Mouse (Mus musculus): ENCODE data around the gene Scg3. TPM values are rescaled to one million over a fixed set of nuclear protein-coding genes. Genes with fewer than 3 reads are reported as not detected.

The Scg3 gene
- polyA plus RNA-seq, 1 experiment, result not detected

DNA sequence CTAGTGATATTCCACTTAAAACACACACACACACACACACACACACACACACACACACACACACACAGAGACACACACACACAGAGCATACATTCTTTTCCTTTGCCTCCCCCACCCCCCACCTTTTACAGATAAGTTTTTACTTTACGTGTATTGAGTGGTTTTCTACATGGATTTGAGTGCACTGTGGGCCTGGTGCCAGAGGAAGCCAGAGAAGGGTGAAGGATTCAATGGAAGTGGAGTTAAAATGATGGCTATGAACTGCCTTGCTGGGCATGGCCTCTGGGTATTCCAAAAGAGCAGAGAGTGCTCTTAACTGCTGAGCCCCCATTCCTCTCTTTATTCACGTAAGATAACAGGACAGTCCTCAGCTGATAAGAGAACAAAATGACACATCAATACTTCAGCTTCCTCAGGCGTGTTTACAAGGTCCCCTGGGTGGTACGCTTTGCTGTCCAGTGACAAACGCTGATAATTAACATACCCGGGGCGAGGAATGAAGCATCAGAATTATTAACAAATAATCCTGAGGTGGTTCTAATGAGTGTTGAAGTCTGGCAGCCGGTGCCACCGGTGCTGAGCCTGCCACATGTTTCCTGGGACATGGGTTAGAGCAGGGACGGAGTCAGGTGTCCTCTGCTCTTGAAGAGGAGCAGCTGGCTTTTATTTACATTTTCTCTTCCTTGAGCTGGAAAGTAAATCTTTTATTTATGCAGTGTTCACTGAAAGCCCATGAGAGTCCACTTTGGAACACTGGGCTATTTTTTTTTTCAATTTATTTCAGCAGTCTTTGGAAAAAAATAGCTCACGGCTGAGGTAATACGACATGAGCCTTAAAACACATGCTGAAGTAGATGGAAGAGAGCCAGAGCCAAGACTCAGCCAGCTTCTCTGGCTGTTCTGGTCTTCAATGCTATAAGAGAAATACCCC lies 29.6 kb downstream of the Scg3 start:
- no peak for DNase-seq (ENCODE audit: low read depth in 1 of 2, low spot score in 2 of 2)
- no peak overlapping the region for H3K4me3 ChIP-seq (ENCODE audit: extremely low read depth, insufficient read depth, insufficient read length)
- H3K36me3 ChIP-seq (ENCODE audit: control insufficient read depth, insufficient read depth, low read length), result no peaks in the 10 kb centered on the region
- WGBS, result 77% methylated on average over 12 of the region's 12 CpGs
- no peak for TF ChIP-seq CTCF (IDR thresholded peaks at IDR 0.05; ENCODE audit: extremely low read depth, insufficient read depth, insufficient read length, insufficient replicate concordance)
- no peak for TF ChIP-seq POLR2A (IDR thresholded peaks at IDR 0.05; ENCODE audit: low read depth, low read length)
- H3K4me1 ChIP-seq (ENCODE audit: control insufficient read depth, insufficient read depth, insufficient read length), result no peaks in the 10 kb centered on the region
- H3K27ac ChIP-seq (ENCODE audit: insufficient read depth, low read length), result no peak overlapping the region
- no peaks in the 10 kb centered on the region for H3K27me3 ChIP-seq (ENCODE audit: control insufficient read depth, insufficient read depth, low read length)

DNA sequence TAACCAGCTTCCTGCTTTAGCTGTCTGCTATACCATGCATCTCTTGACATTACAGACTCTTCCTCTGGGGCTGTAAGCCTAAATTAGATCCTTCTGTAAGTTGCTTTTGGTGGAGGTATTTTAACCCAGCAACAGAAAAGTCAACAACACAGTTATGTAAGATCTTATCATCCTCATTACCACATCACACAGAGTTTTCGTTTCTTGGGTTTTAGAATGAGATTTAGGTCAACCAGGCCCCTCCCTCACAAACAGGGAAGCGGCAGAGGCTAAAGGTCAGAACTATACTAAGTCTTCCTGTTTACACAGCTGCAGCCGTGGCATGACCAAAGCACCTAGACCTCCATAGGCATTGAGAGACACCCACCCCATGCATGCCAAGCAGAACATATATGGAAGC lies 38.5 kb downstream of the Scg3 start:
- WGBS, result 61% methylated on average over 3 of the region's 3 CpGs
- H3K27ac ChIP-seq (ENCODE audit: insufficient read depth, low read length), result no peak overlapping the region
- H3K27me3 ChIP-seq (ENCODE audit: control insufficient read depth, insufficient read depth, low read length), result no peaks in the 10 kb centered on the region
- DNase-seq (ENCODE audit: low read depth in 1 of 2, low spot score in 2 of 2), result no peak
- no peaks in the 10 kb centered on the region; the same call in 1 of the 2 replicates for H3K4me1 ChIP-seq (ENCODE audit: control insufficient read depth, insufficient read depth, insufficient read length)
- TF ChIP-seq POLR2A (IDR thresholded peaks at IDR 0.05; ENCODE audit: low read depth, low read length) (no peak), CTCF (IDR thresholded peaks at IDR 0.05; ENCODE audit: extremely low read depth, insufficient read depth, insufficient read length, insufficient replicate concordance) (no peak)
- no peak overlapping the region for H3K4me3 ChIP-seq (ENCODE audit: extremely low read depth, insufficient read depth, insufficient read length)
- no peaks in the 10 kb centered on the region for H3K36me3 ChIP-seq (ENCODE audit: control insufficient read depth, insufficient read depth, low read length)

DNA sequence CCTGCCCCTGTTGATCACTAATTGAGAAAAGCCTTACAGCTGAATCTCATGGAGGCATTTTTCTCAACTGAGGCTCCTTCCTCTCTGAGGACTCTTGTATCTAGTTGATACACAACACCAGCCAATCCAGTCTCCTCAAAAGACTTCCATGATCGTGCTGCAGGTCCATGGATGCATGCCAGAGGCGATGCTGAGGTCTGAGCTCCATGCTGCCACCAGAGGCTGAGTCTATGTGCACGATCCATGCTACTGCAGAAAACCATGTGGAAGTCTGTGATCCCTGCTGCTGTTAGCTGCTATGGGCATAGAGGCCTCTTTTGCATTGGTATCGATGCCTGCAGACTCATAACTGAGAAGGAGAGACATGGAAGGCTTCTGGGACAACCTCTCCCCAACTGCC lies 49.6 kb downstream of the Scg3 start:
- TF ChIP-seq CTCF (IDR thresholded peaks at IDR 0.05; ENCODE audit: extremely low read depth, insufficient read depth, insufficient read length, insufficient replicate concordance) (no peak), POLR2A (IDR thresholded peaks at IDR 0.05; ENCODE audit: low read depth, low read length) (no peak)
- Histone ChIP-seq H3K36me3 (ENCODE audit: control insufficient read depth, insufficient read depth, low read length) (no peaks in the 10 kb centered on the region), H3K4me3 (ENCODE audit: extremely low read depth, insufficient read depth, insufficient read length) (no peak overlapping the region), H3K4me1 (ENCODE audit: control insufficient read depth, insufficient read depth, insufficient read length) (no peaks in the 10 kb centered on the region; the same call in 1 of the 2 replicates), H3K27ac (ENCODE audit: insufficient read depth, low read length) (no peak overlapping the region), H3K27me3 (ENCODE audit: control insufficient read depth, insufficient read depth, low read length) (no peaks in the 10 kb centered on the region)
- 90% methylated on average over 4 of the region's 4 CpGs for WGBS
- no peak for DNase-seq (ENCODE audit: low read depth in 1 of 2, low spot score in 2 of 2)

DNA sequence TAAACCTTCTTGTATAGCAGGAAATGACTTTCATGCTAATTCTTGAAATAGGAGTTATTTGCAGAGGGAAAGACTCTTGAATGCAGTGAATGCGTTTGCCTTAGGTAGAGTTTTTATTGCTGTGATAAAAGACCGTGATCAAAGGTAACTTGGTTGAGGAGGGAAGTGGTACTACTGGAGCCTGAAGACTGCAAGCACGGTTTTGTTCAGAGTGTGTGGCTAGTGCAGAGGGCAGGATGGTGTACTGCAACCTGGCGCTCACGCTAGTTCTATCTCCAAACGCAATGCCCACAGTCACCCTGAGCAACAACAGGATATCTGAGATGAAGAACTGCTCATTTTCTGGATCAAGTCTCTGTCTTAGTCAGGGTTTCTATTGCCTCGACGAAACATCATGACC lies 50.3 kb downstream of the Scg3 start:
- Histone ChIP-seq H3K27me3 (ENCODE audit: control insufficient read depth, insufficient read depth, low read length) (no peaks in the 10 kb centered on the region), H3K4me3 (ENCODE audit: extremely low read depth, insufficient read depth, insufficient read length) (no peak overlapping the region), H3K4me1 (ENCODE audit: control insufficient read depth, insufficient read depth, insufficient read length) (no peaks in the 10 kb centered on the region; the same call in 1 of the 2 replicates), H3K27ac (ENCODE audit: insufficient read depth, low read length) (no peak overlapping the region), H3K36me3 (ENCODE audit: control insufficient read depth, insufficient read depth, low read length) (no peaks in the 10 kb centered on the region)
- 82% methylated on average over 8 of the region's 8 CpGs for WGBS
- TF ChIP-seq POLR2A (IDR thresholded peaks at IDR 0.05; ENCODE audit: low read depth, low read length) (no peak), CTCF (IDR thresholded peaks at IDR 0.05; ENCODE audit: extremely low read depth, insufficient read depth, insufficient read length, insufficient replicate concordance) (no peak)
- no peak for DNase-seq (ENCODE audit: low read depth in 1 of 2, low spot score in 2 of 2)

DNA sequence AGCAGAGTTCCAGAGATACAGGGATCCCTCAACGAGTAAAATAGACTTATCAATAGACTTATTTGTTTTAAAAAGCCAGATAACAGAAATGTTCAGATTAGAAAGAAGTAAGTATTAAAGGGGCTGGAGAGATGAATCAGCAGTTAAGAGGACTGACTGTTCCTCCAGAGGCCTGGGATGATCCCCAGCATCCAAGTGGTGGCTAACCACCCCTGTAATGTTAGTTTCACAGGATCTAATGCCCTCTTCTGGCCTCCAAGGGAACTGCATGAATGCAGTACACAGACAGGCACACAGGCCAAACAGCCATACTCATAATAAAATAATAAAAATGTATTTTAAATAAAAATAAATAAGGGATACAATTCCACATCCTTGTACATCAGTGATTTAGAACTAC lies 51.0 kb downstream of the Scg3 start:
- Histone ChIP-seq H3K27ac (ENCODE audit: insufficient read depth, low read length) (no peak overlapping the region), H3K36me3 (ENCODE audit: control insufficient read depth, insufficient read depth, low read length) (no peaks in the 10 kb centered on the region), H3K27me3 (ENCODE audit: control insufficient read depth, insufficient read depth, low read length) (no peaks in the 10 kb centered on the region), H3K4me1 (ENCODE audit: control insufficient read depth, insufficient read depth, insufficient read length) (no peaks in the 10 kb centered on the region; the same call in 1 of the 2 replicates), H3K4me3 (ENCODE audit: extremely low read depth, insufficient read depth, insufficient read length) (no peak overlapping the region)
- TF ChIP-seq POLR2A (IDR thresholded peaks at IDR 0.05; ENCODE audit: low read depth, low read length) (no peak), CTCF (IDR thresholded peaks at IDR 0.05; ENCODE audit: extremely low read depth, insufficient read depth, insufficient read length, insufficient replicate concordance) (peak; percentile 7; the same call in 1 of the 2 replicates)
- 87% methylated on average over 1 of the region's 1 CpGs for WGBS
- DNase-seq (ENCODE audit: low read depth in 1 of 2, low spot score in 2 of 2), result no peak

DNA sequence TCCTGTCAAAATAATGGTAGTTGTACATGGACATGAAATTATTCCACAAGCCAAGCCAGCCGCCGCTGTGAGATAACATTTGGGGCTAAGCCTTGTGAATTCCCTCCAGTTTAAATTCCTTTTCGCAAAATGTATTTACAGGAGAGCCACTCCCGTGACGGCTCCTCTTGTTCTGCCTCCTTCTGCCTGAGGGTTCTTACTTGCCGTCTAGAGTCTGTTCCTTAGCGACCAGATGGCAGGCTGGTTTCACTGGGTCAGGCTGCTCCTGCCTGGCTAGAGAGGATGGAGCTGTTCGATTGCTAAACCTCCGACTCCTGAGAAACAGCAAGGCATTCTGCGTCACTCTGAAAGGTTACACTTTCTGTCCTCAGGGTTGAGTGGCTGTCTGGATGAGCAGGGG lies 51.7 kb downstream of the Scg3 start:
- no peak for DNase-seq (ENCODE audit: low read depth in 1 of 2, low spot score in 2 of 2)
- Histone ChIP-seq H3K27me3 (ENCODE audit: control insufficient read depth, insufficient read depth, low read length) (no peaks in the 10 kb centered on the region; the same call in 1 of the 2 replicates), H3K4me1 (ENCODE audit: control insufficient read depth, insufficient read depth, insufficient read length) (no peaks in the 10 kb centered on the region; the same call in 1 of the 2 replicates), H3K27ac (ENCODE audit: insufficient read depth, low read length) (no peak overlapping the region), H3K36me3 (ENCODE audit: control insufficient read depth, insufficient read depth, low read length) (no peaks in the 10 kb centered on the region), H3K4me3 (ENCODE audit: extremely low read depth, insufficient read depth, insufficient read length) (no peak overlapping the region)
- TF ChIP-seq POLR2A (IDR thresholded peaks at IDR 0.05; ENCODE audit: low read depth, low read length) (no peak), CTCF (IDR thresholded peaks at IDR 0.05; ENCODE audit: extremely low read depth, insufficient read depth, insufficient read length, insufficient replicate concordance) (no peak)
- WGBS, result 90% methylated on average over 10 of the region's 10 CpGs
